Mouse (Mus musculus) liver, embryonic 14.5 days (tissue): Measurements from ENCODE around the gene Abhd16a. TPM values are rescaled to one million over a fixed set of nuclear protein-coding genes. Genes with fewer than 3 reads are reported as not detected.

ENCODE experiments used
- ATAC-seq: fragments of 200-750 bp; cut with Nextera tagmentation; 2 replicates; pipeline ENCODE4 v1.8.0; 2017; ENCODE audit warnings: moderate number of reproducible peaks, mild to moderate bottlenecking, moderate library complexity; ENCODE audit not compliant: insufficient read depth
- DNase-seq, 3 experiments: peaks; one replicate each; pipeline ENCODE4 v3.0.0-alpha.2; 2012 to 2013; ENCODE audit warnings: low read depth in 3 of 3, low spot score in 3 of 3
- H3K27ac ChIP-seq: fragments of 300-500 bp; sonication (generic); 2 replicates; pipeline ENCODE4 v1.5.1; 2014; ENCODE audit warnings: moderate library complexity, mild to moderate bottlenecking, control low read depth, inconsistent platforms
- H3K27me3 ChIP-seq: fragments of 300-500 bp; sonication (generic); 2 replicates; pipeline ENCODE4 v1.6.1; 2014; ENCODE audit warnings: mild to moderate bottlenecking, low read length, moderate library complexity; ENCODE audit not compliant: control insufficient read depth, insufficient read depth
- H3K36me3 ChIP-seq: fragments of 300-500 bp; sonication (generic); replicated peaks from 2 replicates; pipeline ENCODE4 v1.6.1; 2014; ENCODE audit warnings: low read depth; ENCODE audit not compliant: control insufficient read depth, insufficient read depth
- H3K4me1 ChIP-seq, 2 experiments: fragments of 200-500 bp in 1 of 2; fragments of 300-500 bp in 1 of 2; sonication (generic) in 1 of 2; replicated peaks; 2 replicates each; pipeline ENCODE4 v1.6.1; 2012 to 2014; ENCODE audit warnings: antibody characterized with exemption in 1 of 2, inconsistent platforms in 1 of 2, low read length in 1 of 2; ENCODE audit not compliant: control insufficient read depth in 2 of 2, insufficient read depth in 2 of 2
- H3K4me2 ChIP-seq: fragments of 300-500 bp; sonication (generic); 2 replicates; pipeline ENCODE4 v1.6.1; 2014; ENCODE audit warnings: low read depth, mild to moderate bottlenecking, control low read depth, moderate library complexity
- H3K4me3 ChIP-seq, 2 experiments: fragments of 200-500 bp in 1 of 2; fragments of 300-500 bp in 1 of 2; sonication (generic) in 1 of 2; 2 replicates each; pipeline ENCODE4 v1.5.1; 2012 to 2014; ENCODE audit warnings: low read depth in 2 of 2, low read length in 2 of 2, mild to moderate bottlenecking in 2 of 2, control low read depth in 1 of 2, inconsistent platforms in 1 of 2, moderate library complexity in 1 of 2; ENCODE audit not compliant: insufficient read depth in 1 of 2
- H3K9ac ChIP-seq: fragments of 300-500 bp; sonication (generic); replicated peaks from 2 replicates; pipeline ENCODE4 v1.6.1; 2014; ENCODE audit warnings: mild to moderate bottlenecking, control low read depth, moderate library complexity
- H3K9me3 ChIP-seq: fragments of 300-500 bp; sonication (generic); 2 replicates; pipeline ENCODE4 v1.6.1; 2016; ENCODE audit warnings: low read length, mixed read lengths; ENCODE audit not compliant: control insufficient read depth
- CTCF ChIP-seq: IDR thresholded peaks from 2 replicates; pipeline ENCODE4 v1.5.1; 2016; ENCODE audit warnings: antibody characterized with exemption, low read depth, control low read depth
- EP300 ChIP-seq: IDR thresholded peaks from 2 replicates; pipeline ENCODE4 v1.6.1; 2016; ENCODE audit warnings: antibody characterized with exemption, low read depth
- WGBS: fragments of 180-500 bp; shearing (Covaris S2); extraction: QIAGEN DNeasy Blood & Tissue Kit; methylation state at CpG from one replicate; pipeline ENCODE4 v1.1.7; 2014; ENCODE audit not compliant: insufficient replicate concordance; 5-methylcytosine and 5-hydroxymethylcytosine counted together
- polyA plus RNA-seq, 2 experiments: library from polyadenylated mRNA; depleted of rRNA in 1 of 2; stranded (reverse) in 1 of 2; unstranded in 1 of 2; fragments of >200 nt; fragmentation: Nextera tagmentation in 1 of 2; extraction: Ambion mirVana in 1 of 2; gene quantifications; 2 replicates each; pipeline versions ENCODE4 v1.2.1 to v1.2.3; 2012 to 2014

Abhd16a gene
- polyA plus RNA-seq, 2 experiments: 30.0 to 42.3 TPM

DNA sequence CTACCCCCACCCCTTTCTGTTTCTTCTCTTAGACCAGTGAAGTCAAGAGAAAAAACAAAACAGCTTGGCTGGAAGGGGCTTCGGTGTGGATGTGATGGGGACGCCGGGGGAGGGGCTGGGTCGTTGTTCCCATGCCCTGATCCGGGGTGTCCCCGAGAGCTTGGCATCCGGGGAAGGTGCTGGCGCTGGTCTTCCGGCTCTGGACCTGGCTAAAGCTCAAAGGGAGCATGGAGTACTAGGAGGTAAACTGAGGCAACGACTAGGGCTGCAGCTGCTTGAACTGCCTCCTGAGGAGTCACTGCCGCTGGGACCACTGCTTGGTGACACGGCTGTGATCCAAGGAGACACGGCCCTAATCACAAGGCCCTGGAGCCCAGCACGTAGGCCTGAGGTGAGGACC, 29.0 kb upstream of the Abhd16a start:
- 43% methylated on average over 14 of the region's 14 CpGs for WGBS
- H3K4me3 ChIP-seq: peak overlapping the region; percentile 49 to 60; a peak in 3 of 4 replicates

DNA sequence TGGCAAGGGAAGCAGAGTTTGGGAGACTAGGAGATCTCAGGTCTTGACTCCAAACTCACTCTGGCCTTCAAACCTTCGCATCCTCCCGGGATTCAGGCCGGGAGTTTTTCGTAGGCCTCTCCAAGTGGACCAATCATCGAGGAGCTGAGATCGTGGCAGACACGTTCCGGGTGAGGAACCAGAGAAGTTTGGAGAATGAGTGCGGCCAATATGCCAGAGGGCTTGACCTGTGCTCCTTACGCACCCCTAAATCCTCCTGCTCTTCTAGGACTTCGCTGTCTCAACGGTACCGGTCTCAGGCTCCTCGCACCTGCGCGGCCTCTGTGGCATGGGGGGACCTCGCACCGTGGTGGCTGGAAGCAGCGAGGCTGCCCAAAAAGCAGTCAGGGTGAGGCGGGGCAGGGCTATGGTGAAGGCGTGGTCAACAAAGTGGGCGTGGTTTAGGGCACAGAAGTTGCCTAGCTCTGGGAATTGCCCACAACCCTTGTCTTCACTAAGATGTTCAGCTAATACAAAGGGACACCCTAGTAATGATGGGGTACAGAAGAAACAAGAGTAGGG, 28.2 kb upstream of the Abhd16a start:
- 61% methylated on average over 22 of the region's 22 CpGs for WGBS
- H3K27ac ChIP-seq: no peak overlapping the region
- no peak for DNase-seq
- peaks cover 20% of the 10 kb centered on the region for H3K27me3 ChIP-seq
- H3K4me1 ChIP-seq: peaks cover 11 to 15% of the 10 kb centered on the region in 2 experiments
- TF ChIP-seq CTCF: no peak
- TF ChIP-seq EP300: no peak
- peaks cover 6% of the 10 kb centered on the region for H3K36me3 ChIP-seq
- no peaks in the 10 kb centered on the region for H3K9me3 ChIP-seq
- no peak for ATAC-seq
- H3K4me3 ChIP-seq: no peak overlapping the region
- H3K4me2 ChIP-seq: no peak overlapping the region
- H3K9ac ChIP-seq: no peak overlapping the region

More for the DNA sequence above, 29.0 kb upstream of the Abhd16a start:
- Histone ChIP-seq H3K9ac (no peak overlapping the region), H3K4me2 (peak overlapping the region; percentile 86), H3K9me3 (no peaks in the 10 kb centered on the region), H3K4me1 (peaks cover 10 to 12% of the 10 kb centered on the region in 2 experiments), H3K36me3 (peaks cover 12% of the 10 kb centered on the region), H3K27ac (no peak overlapping the region), H3K27me3 (peaks cover 13% of the 10 kb centered on the region)
- TF ChIP-seq CTCF (no peak), EP300 (no peak)
- ATAC-seq (no peak), DNase-seq (no peak)

DNA sequence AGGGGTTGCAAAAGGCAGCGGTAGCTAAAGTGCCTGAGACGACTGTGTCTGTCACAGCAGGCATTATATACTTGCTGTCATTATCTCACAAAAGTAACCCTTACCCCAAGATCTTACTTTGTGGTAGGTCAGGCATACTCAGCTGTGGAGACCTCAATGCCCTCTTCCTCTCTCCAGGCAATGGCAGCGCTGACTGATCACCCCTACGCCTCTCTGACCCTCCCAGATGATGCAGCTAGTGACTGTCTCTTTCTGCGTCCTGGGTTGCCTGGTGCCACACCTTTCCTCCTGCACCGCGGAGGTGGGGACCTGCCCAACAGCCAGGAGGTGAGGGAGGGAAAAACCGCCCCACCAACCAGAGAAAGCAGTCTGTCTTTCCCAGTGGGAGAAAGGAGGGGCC, 27.8 kb upstream of the Abhd16a start:
- peaks cover 10 to 15% of the 10 kb centered on the region in 2 experiments for H3K4me1 ChIP-seq
- H3K4me2 ChIP-seq: no peak overlapping the region
- 72% methylated on average over 8 of the region's 8 CpGs for WGBS
- TF ChIP-seq CTCF: no peak
- no peak for TF ChIP-seq EP300
- DNase-seq (no peak), ATAC-seq (no peak)
- H3K9me3 ChIP-seq: no peaks in the 10 kb centered on the region
- H3K9ac ChIP-seq: no peak overlapping the region
- no peak overlapping the region for H3K4me3 ChIP-seq
- peaks cover 25% of the 10 kb centered on the region for H3K27me3 ChIP-seq
- H3K36me3 ChIP-seq: peaks cover 2% of the 10 kb centered on the region
- no peak overlapping the region for H3K27ac ChIP-seq

GRCm38 (mm10) chr17:35063466-35063865, 25.6 kb upstream of the Abhd16a start:
- Histone ChIP-seq H3K27ac (no peak overlapping the region), H3K9me3 (no peaks in the 10 kb centered on the region), H3K27me3 (peaks cover 41% of the 10 kb centered on the region), H3K9ac (no peak overlapping the region), H3K4me3 (no peak overlapping the region), H3K4me1 (peaks cover 13 to 15% of the 10 kb centered on the region in 2 experiments), H3K36me3 (no peaks in the 10 kb centered on the region), H3K4me2 (no peak overlapping the region)
- DNase-seq (no peak), ATAC-seq (no peak)
- WGBS: 79% methylated on average over 3 of the region's 3 CpGs
- TF ChIP-seq CTCF (no peak), EP300 (no peak)

GRCm38 (mm10) chr17:35064378-35064877, 24.6 kb upstream of the Abhd16a start:
- Histone ChIP-seq H3K27me3 (peaks cover 41% of the 10 kb centered on the region), H3K9ac (no peak overlapping the region), H3K4me2 (peak overlapping the region; percentile 72), H3K4me3 (peak overlapping the region in 1 of 2 experiments; percentile 43; a peak in 2 of 4 replicates), H3K9me3 (no peaks in the 10 kb centered on the region), H3K4me1 (peaks cover 12 to 13% of the 10 kb centered on the region in 2 experiments), H3K36me3 (no peaks in the 10 kb centered on the region), H3K27ac (no peak overlapping the region)
- TF ChIP-seq CTCF: no peak
- no peak for TF ChIP-seq EP300
- no peak for ATAC-seq
- 25% methylated on average over 10 of the region's 10 CpGs for WGBS
- DNase-seq: no peak
